Mouse (Mus musculus) right cerebral cortex, postnatal 25 days (tissue): ENCODE results near the gene Slc22a3.

Source experiments
- DNase-seq: peaks from one replicate; pipeline ENCODE4 v3.0.0; 2022

The Slc22a3 gene

DNA sequence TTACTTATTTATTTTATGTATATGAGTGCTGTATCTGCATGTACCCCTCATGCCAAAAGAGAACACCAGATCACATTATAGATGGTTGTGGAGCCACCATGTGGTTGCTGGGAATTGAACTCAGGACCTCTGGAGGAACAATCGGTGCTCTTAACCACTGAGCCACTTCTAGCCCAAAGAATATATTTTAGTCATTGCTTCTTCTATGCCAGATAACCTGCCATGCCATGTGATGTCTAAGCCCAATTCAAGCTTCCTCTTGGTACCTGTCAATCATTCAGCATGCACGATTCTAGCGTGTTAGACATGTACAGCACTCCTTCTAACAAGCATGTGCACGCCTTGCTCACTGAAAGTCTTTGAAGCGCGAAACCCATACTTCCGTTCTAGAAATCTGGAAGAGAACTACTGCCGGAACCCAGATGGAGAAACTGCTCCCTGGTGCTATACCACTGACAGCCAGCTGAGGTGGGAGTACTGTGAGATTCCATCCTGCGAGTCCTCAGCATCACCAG lies 111.3 kb downstream of the Slc22a3 start:
- DNase-seq: no peak

GRCm38 (mm10) chr17:12388239-12388638 lies 119.3 kb downstream of the Slc22a3 start:
- no peak for DNase-seq

- DNase-seq: no peak
Observed at GRCm38 (mm10) chr17:12387781-12388180, 119.7 kb downstream of the Slc22a3 start.

GRCm38 (mm10) chr17:12385049-12385794 lies 122.3 kb downstream of the Slc22a3 start:
- no peak for DNase-seq

DNA sequence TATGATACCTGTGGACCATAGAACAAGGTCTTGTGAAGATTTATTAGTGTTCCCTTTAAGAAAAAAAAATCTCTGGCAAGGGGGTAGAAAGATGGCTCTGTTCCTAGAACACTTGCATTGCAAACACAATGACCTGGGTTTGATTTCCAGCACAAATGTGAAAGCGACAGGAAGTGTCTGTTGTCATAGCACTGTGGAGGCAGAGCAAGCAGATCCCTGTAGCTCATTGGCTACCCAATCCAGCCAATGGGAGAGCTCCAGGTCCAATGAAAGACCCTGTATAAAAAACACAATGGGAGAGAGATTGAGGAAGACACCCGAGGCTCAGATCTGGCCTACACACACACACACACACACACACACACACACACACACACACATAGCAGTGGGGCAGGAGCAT lies 125.0 kb downstream of the Slc22a3 start:
- DNase-seq: no peak

- DNase-seq: no peak
Observed at GRCm38 (mm10) chr17:12381579-12381978, 125.9 kb downstream of the Slc22a3 start.

GRCm38 (mm10) chr17:12380287-12380686 lies 127.2 kb downstream of the Slc22a3 start:
- no peak for DNase-seq

DNA sequence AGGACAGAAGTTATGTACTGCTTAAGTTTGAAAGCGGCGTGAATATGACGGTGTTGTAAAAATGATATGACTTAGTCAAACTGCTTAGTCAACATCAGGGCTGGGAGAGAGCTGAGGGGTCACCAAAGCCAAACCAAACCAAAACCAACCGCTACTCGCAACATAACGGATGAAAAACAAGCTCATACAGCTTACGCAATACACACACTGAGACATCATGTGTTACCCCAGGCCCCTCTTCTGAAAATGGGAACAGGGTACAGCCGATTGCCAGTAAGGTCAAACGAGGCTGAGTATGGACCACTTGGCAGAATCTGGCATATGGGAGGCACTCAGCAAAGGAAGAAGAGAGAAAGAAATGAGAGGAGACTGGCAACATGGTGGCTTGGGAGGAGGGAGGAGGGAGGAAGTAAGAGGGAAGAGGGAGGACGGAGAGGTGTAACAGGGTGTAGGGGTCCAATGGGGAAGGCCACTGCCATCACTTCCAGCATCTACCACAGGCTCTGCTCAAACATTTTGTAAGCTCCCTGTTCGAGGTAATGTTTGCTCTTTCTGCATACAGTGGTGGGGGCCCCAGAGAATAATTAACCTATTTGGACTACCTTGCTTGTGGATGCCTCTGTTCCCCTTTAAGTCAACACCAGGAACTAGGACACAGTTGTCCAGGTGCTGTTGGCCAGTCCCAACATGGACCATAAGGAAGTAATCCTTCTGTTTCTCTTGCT lies 129.4 kb downstream of the Slc22a3 start, which contains the start of gene Plg:
Gene Plg (plus strand): TSS at position 628 of the 725 bp plus-strand sequence.
- DNase-seq: no peak

- no peak for DNase-seq
Observed at GRCm38 (mm10) chr17:12373601-12374144, 133.8 kb downstream of the Slc22a3 start.

- no peak for DNase-seq
Observed at GRCm38 (mm10) chr17:12372021-12372420, 135.5 kb downstream of the Slc22a3 start.

GRCm38 (mm10) chr17:12371310-12371925 lies 136.1 kb downstream of the Slc22a3 start:
- DNase-seq: no peak

DNA sequence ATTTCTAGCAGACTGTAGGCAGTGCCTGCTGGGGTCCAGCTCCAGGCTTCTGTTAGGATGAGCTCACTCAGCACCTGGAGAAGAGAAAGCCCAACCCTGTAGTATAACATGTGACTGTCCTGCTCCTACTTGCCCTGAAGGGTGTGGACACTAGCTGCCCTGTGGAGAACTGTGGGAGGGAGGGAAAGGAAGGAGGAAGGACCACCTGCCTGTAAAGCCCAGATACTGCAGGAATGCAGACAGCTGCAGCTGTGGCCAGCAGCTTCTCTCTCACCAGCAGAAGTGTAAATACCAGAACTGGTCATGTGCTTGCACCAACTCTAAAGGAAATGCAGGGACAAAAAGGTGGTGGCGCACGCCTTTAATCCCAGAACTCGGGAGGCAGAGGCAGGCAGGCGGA lies 137.2 kb downstream of the Slc22a3 start:
- DNase-seq: no peak

DNA sequence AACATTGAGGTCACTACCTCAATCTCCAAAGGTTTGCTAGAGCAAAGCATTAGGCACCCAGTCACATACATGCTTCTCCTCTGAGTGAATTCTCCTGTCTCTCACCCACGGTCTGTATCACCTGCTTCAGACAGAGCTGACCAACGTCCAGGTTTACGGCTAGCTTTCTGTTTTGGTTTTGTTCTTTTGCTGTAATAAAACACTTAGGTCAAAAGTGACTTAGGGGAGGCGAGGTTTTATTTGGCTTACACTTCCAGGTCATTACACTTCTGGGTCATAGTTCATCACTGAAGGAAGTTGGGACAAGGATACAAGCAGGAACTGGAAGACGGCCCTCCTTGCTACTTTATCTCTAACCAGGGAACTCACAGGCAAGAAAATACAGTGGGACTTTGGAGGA lies 138.1 kb downstream of the Slc22a3 start:
- no peak for DNase-seq
